Mouse (Mus musculus): ENCODE results near the gene Mesd.
A peak's percentile ranks its signal among the peaks of the same experiment; 100 is the strongest.

The Mesd gene

DNA sequence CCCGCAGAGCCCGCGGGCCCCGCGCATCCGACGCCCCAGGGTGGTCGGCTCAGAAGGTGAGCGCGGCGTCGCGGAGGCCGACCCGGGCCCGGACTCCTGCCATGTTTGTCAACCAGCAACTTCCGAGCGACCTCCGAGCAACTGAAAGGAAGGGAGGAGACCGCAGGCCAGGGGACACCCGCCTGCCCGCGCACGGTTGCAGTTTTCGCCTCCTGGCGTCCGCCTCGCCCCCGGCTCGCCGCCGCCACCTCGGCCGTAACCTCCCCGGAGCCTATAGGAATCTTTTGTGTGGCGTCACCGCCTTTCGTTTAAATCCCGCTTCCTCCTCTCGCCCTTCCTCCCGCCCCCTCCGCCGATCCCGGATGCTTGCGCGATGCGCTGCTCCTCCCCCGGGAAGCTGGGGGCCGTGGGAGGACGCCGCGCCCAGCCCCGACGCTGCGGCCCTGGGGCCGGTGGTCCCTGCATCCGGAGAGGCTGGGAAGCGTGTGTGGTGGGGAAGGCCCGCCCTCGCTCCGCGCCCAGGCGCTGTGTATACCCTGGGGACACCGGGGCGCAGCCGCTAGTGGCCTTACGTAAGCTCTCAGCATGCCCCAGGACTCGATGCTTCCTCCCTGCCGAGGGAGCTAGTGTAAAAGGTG is at the start of gene Mesd, which contains the start of gene Tlnrd1:
Mesd (plus strand) TSS at position 446 of the 638 bp plus-strand sequence.
Tlnrd1 (minus strand) TSS at position 285 of the 638 bp plus-strand sequence.
- DNase-seq (ENCODE audit: low read depth, low spot score) = peak; percentile 80

DNA sequence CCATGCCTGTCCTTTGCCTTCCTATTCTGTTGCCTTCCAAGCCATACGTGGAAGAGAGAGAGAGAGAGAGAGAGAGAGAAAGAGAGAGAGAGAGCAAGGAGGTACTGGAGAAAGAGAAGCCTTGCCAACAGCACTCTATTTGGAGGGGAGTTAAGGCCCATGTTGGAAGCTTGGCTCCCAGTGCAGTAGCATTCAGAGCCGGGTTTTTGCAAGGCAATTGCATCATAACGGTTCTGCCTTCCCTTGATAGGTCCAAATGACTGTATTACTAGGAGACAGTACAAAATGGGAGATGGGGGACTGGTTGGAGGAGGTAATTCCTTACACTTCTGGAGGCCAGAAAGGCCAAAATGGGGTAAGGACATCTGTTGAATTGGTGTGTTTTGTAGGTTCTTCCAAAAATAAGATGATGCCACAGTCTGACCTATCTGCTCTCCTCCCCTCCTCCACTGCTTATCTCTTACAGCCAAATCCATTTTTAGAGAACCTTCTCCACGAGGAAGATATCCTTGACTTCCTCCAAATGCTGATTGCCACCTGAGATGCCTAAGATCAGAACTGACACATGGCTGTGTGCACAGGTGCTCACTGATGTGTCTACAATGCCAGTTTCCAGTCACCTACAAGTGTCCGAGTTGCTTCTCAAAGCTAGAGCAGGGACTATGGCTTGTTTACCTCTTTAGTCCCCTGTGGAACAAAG is 45.6 kb upstream of the Mesd start:
- no peak for DNase-seq (ENCODE audit: low read depth, low spot score)

DNA sequence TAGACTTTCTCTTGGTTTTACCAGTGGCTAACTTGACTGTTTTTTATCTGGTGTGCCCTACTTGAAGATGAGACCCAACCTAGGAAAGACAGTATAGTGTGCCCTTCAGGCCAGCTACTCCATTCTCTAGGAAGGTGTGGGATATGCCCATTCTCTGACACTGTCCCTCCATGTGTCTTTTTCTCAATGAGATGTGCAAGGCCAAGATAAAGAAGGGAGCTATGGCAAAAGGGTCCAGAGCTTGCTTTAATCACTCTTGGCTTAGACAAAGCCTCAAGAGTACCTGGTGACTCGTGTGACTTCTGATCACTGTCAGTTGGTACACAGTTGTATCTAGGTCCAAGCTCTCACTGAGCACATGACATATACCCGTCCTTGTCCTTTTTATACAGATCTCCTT is 44.2 kb upstream of the Mesd start:
- DNase-seq (ENCODE audit: low read depth, low spot score) = no peak

DNA sequence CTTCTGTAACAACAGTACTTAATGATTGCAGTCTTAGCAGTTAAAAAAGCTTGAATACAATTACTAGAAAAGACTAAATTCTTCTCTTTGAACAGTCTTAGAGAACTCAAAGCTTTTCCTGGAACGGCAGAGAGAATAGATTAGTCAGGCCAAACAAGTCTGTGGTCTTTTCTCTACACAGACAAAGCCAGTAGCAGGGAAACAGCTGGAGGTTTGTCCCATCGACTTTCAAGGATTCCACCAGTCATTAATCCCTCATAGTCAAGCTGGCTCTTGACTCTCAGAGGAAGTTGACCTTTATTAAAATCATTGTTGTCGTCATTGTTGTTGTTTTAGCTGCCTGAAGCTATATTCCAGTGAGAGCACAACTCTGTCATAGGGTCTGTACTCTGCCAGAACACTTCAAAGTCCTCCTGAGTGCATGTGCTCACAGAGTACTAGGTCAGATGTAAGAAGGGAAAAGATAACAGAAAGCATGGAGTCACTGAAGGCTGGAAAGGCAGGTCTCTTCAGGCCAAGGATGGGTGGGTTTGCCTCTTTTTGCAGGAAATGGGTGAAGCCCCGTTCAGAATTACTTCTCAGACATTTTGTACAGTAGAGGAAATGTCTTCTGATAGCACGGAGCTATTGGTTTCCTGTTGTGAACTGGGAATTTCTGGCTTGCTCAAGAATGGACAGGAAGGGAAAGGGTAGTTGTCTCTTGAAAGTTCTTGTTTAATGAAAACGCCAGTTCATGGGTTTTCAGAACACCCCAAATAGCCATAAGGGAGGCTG is 41.6 kb upstream of the Mesd start:
- DNase-seq (ENCODE audit: low read depth, low spot score) = no peak

DNA sequence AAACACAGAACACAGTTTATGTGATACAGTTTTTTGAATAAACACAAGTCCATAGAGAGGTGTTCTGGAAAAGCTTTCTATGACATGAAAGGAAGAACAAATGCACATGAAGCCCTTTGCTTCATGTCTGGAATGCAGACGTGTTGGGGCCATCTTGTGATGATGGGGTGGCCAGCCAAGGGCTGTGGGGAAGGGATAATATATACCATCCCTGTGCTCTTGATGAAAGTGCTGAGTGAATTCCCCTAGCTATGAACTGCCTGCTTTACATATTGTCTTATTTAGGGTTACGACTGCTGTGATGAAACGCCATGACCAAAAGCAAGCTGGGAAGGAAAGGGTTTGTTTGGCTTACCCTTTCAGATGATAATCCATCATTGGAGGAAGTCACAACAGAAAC is 39.5 kb upstream of the Mesd start:
- no peak for DNase-seq (ENCODE audit: low read depth, low spot score)

DNA sequence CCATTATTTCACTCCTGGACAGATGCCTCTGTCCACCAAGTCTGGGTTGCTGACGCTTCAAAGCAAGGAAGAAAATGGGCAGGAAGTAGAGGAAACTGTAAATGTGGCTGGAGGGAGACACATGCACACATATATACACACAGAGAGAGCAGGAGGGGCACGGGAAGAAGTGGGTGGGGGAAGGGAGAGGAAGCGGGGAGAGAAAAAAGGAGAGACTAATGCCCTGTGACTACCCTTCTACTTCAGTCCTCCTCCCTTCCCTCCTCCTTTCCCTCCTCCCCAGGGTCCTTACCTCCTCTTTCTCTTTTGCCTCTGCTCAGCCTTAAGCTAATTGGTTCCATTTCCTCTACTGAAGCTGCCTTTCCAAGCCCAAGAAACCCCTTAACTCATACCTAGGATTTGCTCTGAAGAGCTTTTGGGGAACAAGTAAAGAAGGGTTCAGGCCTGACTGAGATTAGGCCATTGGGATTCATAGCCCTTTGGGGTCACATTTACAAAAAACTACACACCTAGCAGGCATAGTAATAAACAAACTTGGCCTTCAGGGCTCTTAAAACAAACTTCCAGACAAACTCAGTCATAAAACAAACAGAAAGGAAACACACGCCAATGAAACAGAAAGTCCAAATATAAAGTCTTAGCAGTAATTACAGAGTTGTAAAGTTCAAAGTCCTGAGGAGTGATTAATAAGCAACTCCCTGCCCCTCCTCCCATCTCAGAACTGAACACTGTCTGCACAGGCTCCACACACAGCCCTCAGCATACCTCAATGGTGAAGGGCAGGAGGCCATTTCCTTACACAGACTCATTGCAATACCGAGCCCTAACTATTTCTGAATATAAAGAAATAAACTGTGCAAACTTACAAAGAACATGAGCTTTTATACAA is 36.8 kb upstream of the Mesd start:
- no peak for DNase-seq (ENCODE audit: low read depth, low spot score)

DNA sequence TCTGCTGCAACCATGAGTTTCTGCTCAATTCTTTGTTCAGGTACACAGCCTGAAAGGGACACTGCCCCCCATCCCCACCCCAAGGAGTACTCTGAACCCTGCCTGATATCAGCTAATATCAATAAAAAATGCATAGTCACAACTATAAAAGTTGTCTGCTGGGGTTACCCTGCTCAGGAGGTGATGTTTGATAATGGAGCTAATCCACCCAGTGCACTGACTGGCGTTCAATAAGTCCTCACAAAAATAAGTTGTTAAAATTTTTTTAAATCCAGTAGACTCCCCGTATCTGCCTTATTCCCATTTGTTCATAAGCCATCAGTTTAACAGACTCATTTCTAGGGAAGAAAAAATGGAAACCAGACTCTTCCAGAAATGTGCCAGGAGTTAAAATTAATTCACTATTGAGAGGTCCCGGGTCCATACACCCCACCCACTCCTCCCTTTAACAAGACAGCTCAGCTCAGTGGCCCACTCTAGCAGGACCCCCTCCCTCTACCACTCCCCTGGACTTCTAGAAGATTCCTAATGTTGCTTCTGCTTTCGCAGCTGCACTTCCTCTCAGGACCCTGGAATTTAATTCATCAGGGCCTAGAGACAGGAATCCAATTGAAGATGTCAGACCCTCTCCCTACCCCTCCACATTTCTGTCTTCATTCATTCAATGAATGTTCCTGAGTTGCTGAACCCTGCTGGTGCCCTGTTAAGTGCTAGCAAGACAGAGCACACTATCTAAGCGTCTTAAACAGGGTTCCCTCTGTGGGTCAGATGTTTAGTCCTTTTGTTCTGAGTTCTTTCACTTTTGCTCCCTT is 32.5 kb upstream of the Mesd start:
- DNase-seq (ENCODE audit: low read depth, low spot score) = no peak

DNA sequence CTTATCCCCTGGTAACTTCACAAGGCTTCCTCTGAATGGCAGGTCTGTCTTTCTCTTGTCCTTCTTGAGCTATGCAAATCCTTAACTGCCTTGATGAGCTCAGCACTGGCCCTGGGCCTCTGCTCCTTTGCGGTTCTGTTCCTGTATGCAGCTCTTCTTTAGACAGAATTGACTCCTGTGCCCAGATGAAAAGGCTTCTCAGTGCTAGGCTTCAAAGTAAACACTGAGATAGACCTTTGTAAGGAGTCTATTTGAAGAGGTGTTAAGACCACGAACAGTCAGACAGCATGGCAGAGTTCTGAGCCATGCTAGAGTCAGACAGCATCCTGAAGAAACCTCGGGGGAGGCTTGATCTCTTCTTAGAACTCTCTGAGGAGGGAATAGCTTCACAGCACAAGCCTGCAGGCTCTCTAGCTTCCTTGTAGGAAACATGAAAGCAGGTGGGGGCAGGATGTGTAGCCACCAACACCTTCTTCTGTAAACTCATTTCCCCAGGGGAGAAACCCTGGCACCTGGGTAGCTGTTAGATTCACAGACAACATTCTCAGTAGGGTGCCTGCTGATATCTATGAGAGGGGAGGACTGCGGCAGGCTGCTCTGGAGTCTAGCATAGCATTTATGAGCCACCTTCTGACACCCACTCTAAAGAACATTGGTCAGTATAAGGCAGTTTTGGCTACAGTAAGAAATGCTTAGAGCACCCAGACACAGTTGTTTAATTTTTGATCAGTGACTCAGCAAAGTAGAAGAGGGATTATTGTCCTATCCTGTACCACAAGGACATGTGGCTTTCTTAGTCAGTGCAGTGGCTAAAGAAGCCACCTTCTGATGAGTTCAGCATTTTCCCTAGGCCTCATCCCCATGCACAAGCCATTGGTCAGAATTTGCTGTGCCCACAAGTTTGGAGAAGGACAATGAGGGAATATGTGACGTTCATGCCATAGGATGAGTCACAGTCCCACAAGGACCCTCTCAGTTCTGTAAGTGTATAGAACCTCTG is 31.6 kb upstream of the Mesd start:
- no peak for DNase-seq (ENCODE audit: low read depth, low spot score)

DNA sequence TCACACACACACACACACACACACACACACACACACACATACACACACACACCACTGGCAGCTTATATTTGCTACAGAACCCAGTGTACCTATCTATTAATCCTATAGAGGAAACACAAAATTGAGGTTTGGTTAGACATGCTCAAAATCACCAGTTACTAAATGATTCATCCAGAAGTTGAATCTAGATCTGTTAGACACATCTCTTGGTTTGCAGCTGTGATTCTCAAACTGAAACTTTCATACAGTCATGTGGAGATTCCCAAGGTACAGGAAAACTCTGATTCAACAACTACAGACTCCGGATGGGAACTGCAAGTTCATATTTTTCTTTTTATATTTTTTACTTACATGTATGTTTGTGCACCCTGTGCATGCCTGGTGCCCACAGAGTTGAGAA is 29.1 kb upstream of the Mesd start:
- DNase-seq (ENCODE audit: low read depth, low spot score) = no peak

DNA sequence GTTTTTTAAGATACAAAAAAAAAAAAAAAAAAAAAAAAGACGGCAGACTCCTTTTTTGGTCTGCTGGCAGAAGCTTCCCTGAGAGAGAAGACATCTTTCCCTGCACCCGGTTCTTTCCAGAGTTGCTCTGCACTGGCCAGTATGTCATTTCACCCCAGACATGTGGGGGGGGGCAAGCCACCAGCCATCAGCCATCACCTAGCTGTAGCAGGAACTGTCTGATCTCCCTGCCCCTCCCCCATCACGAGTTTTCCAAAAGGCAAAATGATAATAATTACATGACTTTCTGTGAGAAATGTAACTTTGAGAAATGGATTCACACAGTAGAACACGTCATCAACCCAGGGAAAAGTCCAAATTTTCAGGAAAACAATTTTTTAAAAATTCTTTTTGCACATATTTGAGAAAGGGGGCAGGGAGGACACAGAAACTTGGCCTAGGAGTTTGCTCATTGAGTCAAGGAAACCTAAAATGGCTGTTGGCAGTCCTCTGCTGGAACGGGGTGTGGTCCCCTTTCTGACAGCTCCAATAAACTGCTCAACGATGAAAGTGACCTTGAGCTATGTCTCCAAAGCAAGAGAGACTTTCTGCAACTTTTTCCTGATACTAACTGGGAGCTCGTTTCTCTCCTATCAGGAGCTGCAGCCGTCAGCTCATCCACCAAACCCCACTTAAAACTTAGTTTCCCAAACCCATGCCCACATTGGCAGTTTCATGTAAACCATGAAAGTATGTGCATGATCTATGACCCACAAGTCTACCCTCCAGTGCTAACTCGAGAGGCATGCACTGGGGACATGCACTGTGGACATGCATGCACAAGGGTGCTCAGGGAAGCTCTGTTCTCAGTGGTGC is 27.7 kb upstream of the Mesd start:
- DNase-seq (ENCODE audit: low read depth, low spot score) = no peak

DNA sequence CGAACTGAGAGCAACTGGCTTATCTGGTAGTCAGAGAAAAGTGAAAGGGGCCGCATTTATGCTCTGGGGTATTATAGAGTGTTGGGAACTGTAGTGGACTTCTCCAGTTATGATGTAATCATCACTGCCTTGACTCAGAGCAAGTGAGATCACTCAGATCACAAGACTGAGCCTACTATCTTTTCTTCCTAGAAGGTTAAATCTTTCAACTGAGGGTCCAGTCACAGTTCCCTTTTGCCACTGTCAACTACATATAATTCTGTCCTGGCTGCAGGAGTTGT is 27.1 kb upstream of the Mesd start:
- DNase-seq (ENCODE audit: low read depth, low spot score) = no peak

DNA sequence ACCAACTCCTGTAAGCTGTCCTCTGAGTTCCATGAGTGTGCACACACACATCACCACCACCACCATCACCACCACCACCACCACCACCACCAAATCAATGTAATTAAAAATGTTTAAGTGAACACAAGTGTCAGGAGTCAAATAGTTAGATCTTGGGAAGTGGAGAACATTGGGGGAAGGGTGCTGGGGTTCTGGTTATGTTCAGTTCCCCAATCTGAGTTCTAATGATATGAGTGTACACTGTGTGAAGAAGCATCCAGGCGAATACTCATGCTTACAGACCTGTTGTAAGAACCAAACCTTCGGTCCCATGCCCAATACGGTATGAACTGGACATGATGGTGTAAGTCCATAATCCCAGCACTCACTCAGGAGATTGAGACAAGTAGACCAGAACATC is 26.3 kb upstream of the Mesd start:
- DNase-seq (ENCODE audit: low read depth, low spot score) = no peak

DNA sequence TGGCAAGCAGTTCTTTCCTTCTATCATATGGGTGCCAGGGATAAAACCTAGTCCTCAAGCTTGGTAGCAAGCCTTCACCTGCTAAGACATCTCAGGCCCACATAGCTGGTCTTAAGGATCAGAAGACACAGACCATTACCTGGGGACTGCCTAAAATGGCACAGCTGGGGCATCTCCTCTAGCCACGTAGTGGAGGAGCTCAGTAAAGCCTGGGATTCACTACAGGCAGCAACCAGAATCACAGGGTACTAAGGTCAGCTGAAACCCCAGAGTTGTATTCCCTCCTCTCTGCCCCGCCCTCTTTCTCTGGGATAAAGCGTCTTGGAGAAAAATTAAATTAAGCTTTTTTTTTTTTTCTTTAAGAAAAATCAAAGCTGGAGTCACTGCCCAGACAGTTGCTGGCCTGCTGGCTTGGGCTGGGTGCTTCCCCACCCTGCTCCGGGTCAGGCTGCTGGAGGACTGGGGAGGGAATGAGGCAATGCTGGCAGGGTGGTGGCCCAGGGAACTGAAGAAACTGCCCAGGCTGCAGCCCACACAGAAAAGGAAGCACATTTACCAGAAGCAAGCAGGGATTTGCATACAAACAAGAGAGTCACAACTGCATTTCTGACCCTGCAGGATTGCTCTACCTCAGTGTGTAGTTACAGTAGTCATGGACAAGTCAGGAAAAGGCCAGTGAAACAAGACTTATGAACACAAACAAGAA is 24.7 kb upstream of the Mesd start:
- DNase-seq (ENCODE audit: low read depth, low spot score) = no peak

DNA sequence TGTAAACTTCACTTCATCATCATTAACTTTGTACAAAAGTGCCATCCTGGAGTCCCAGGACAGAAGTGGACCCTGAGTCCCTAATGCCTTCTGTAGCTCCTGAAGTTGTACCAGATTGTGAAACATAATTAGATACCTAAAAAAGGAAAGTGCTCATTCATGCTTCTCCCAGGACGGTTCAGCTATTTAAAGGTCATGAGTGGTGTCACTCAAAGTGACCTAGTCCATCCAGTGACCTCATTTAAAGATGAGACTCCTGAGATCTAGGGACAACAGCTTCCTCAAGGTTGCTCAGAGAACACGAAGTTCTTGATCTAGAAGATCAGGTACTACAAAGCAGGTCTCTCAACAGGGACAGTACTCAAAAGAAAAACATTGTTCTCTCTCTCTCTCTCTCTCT is 20.7 kb upstream of the Mesd start:
- no peak for DNase-seq (ENCODE audit: low read depth, low spot score)

DNA sequence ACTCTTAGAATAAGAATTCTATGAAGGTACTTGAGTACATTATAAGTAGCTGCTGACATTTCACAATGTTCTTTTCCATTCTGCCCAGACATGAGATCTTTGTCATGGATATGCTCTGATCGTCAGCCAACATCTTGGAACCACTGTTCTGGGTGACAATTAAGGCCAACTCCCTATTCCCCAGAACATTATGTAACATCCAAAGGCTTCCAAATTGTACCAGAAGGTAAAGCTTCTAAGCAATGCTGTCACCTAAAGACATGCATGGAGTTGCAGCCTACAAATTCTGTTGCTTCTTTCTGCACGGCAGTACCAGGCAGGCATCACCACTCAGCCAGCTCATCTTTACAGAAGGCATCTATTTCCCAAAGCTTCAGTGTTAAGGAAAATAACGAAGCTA is 16.1 kb upstream of the Mesd start:
- no peak for DNase-seq (ENCODE audit: low read depth, low spot score)

DNA sequence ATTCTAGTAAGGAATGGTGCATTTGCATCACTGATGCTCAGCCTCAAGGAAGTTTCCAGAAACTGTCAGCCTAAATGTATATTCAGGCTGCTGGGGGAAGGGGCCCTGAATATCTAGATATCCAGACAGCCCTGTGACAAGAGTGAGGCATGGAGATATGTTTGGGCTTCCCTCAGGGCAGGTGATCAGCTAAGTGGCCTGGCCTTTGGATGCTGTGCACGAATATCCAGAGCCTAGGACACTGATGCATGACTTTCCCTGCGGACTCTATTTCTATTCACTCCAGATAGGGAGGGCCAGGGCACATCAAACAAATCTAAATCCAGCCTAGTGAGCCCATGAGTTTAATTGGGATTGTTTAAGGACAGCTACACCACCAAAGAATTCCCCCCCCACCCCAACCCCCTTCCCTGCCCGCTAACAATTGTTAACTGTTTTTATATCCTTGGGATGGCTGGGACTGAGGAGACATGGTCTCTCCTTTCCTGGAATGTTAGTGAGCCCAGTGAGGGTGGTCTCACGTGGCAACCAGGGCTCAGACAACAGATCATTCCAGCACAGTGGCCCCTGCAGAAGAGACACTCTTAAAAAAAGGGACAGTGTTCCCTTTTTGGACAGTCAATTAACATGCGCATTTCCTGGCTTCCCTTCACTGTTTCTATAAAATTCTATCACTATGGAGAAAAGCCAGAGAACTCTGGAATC is 14.3 kb upstream of the Mesd start:
- DNase-seq (ENCODE audit: low read depth, low spot score) = no peak

DNA sequence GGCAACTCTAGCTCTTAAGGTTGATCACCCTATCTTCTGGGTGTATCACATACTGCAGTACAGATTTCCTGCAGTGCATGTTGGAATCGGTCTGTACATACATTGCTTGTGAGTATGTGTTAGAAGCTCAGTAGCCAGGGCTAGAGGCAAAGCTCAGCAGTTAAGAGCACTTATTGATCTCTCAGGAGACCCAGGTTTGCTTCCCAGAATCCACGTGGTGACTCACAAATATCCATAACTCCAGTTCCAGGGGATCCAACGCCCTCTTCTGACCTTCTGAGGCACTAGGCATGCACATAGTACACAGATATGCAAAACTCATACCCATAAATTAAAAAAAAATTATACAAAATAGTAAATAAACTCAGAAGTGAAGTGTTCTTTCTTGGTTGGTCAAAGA is 7.2 kb upstream of the Mesd start:
- no peak for DNase-seq (ENCODE audit: low read depth, low spot score)
